Mouse (Mus musculus): ENCODE measurements around the gene Fer1l4. TPM values are rescaled to one million over a fixed set of nuclear protein-coding genes. Genes with fewer than 3 reads are reported as not detected.
A peak's percentile ranks its signal among the peaks of the same experiment; 100 is the strongest.

Gene Fer1l4
- 0.19 TPM in 1 of 2 replicates, not detected in the other for total RNA-seq (2014; rRNA removed)
- polyA plus RNA-seq (2015; fragmentation: Nextera tagmentation; extraction: Ambion mirVana): not detected in 2 replicates

DNA sequence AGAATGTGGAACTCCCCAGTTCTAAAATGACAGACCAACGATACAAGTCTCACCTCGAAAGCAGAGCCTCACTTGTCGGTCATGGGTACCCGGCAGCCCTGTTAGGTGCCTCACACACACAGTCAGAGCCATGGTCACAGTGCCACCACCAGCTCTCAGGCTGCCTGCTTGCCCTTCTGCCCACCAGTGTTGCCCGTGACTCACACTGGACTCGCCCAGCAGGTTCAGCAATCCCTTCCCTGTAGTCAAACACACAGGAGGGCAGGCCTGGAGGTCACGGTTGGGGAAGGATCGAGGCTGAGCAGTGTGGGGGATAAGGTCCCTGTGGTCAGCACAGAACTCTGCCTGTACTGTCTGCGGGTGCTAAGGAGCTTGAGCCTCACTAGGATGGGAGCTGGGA is at the start of gene Fer1l4:
Gene Fer1l4, minus strand, starts transcription at position 132 of the 400 bp plus-strand sequence.
- H3K27me3 ChIP-seq (ENCODE audit: insufficient read depth, low read length): no peaks in the 10 kb centered on the region
- no peak within 1 kb of the TSS for H3K9ac ChIP-seq (replicated peaks; ENCODE audit: low read length, poor library complexity, severe bottlenecking)
- 85% methylated on average over 9 of the region's 9 CpGs for WGBS
- no peak for ATAC-seq (ENCODE audit: low FRiP score)
- H3K27ac ChIP-seq (ENCODE audit: low read depth, low read length): no peak within 1 kb of the TSS
- H3K4me1 ChIP-seq (ENCODE audit: insufficient read depth, low read length): no peaks in the 10 kb centered on the region
- TF ChIP-seq CTCF (IDR thresholded peaks at IDR 0.05): no peak
- no peak within 1 kb of the TSS for H3K4me2 ChIP-seq (ENCODE audit: low read depth, low read length, poor library complexity, severe bottlenecking)
- H3K4me3 ChIP-seq (ENCODE audit: low read depth, low read length): no peak within 1 kb of the TSS
- no peaks in the 10 kb centered on the region for H3K36me3 ChIP-seq (ENCODE audit: insufficient read depth, low read length)
- DNase-seq (ENCODE audit: low spot score): no peak
- H3K9me3 ChIP-seq (ENCODE audit: low read length): no peaks in the 10 kb centered on the region

DNA sequence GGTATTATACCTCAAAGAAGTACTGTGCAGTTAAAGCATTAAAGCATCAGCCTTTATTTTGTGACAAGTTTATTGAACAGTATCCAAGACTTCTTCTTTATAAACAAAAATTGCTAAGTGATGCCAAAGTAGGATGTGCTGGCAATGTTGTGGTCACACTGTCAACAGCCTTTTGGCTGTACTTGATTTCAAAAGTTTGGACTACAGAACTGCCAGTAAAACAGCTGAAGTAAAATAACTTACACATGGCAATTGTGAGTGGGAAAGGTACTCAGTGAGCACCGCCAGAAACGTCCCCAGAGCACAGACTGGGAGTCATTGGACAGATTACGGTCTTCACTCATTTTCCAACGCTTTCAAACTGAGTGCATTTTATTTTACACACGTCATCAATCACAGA is 39.2 kb upstream of the Fer1l4 start:
- Histone ChIP-seq H3K9ac (replicated peaks; ENCODE audit: low read length, poor library complexity, severe bottlenecking) (no peak overlapping the region), H3K4me3 (ENCODE audit: low read depth, low read length) (no peak overlapping the region), H3K36me3 (ENCODE audit: insufficient read depth, low read length) (peaks cover 17% of the 10 kb centered on the region), H3K27me3 (ENCODE audit: insufficient read depth, low read length) (no peaks in the 10 kb centered on the region), H3K4me1 (ENCODE audit: insufficient read depth, low read length) (no peaks in the 10 kb centered on the region), H3K27ac (ENCODE audit: low read depth, low read length) (no peak overlapping the region), H3K4me2 (ENCODE audit: low read depth, low read length, poor library complexity, severe bottlenecking) (no peak overlapping the region), H3K9me3 (ENCODE audit: low read length) (no peaks in the 10 kb centered on the region)
- DNase-seq (ENCODE audit: low spot score) (no peak), ATAC-seq (ENCODE audit: low FRiP score) (no peak)
- no peak for TF ChIP-seq CTCF (IDR thresholded peaks at IDR 0.05)
- WGBS: 78% methylated on average over 5 of the region's 5 CpGs

DNA sequence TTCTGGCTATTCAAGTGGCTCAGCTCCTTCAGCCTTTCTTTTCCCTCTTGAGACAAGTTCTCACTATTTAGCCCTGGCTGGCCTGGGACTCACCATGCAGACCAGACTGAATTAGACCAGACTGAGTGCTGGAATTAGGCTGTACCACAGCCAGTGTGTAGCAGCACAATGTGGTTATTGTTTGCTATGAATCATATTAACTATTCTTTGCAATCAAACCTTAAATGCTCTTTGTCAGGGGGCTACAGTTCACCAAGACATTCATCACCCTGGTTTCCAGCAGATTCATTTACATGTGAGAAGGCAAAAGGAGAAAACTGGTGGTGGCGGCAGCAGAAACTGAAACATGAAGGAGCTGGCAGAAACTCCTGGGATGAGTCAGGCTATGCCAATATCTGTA is 37.1 kb upstream of the Fer1l4 start:
- H3K4me3 ChIP-seq (ENCODE audit: low read depth, low read length): no peak overlapping the region
- WGBS: 33% methylated on average over 1 of the region's 1 CpGs
- H3K27ac ChIP-seq (ENCODE audit: low read depth, low read length): no peak overlapping the region
- no peak overlapping the region for H3K9ac ChIP-seq (replicated peaks; ENCODE audit: low read length, poor library complexity, severe bottlenecking)
- no peaks in the 10 kb centered on the region for H3K9me3 ChIP-seq (ENCODE audit: low read length)
- no peak for TF ChIP-seq CTCF (IDR thresholded peaks at IDR 0.05)
- no peaks in the 10 kb centered on the region for H3K4me1 ChIP-seq (ENCODE audit: insufficient read depth, low read length)
- peaks cover 2% of the 10 kb centered on the region; the same call in 1 of the 2 replicates for H3K36me3 ChIP-seq (ENCODE audit: insufficient read depth, low read length)
- H3K4me2 ChIP-seq (ENCODE audit: low read depth, low read length, poor library complexity, severe bottlenecking): no peak overlapping the region
- no peaks in the 10 kb centered on the region for H3K27me3 ChIP-seq (ENCODE audit: insufficient read depth, low read length)
- ATAC-seq (ENCODE audit: low FRiP score) (no peak), DNase-seq (ENCODE audit: low spot score) (peak; percentile 36)

DNA sequence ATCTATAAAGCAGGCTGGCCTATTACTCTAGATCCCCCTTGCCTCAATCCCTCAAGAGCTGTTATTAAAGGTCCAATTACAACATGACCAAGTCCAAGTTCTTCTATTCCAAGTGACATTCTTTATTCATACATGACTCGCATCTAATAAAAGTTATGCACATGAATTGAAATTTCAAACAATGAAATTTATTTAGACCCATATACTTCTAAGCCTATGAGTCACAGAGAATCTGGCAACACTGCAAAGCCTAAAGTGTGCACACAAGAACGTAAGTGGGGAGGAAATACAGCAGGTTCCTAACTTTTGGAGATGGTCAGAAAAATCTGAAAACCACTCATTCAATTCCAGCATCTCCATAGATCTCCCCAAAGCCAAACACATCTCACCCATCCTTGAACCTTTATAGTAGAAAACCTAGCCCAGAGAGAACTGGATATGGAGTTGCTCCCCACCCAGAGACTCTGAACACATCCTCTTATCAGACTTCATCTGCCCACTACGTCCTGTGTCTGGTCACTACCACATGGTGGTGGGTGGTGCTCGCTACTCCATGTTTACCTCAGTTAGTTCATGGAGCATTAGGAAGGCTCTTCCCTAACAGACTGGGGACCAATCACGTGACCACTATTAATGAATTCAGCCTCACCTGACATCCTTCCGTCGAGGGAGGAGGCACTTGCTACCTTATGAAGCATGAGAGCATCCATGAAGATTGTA is 34.8 kb upstream of the Fer1l4 start:
- Histone ChIP-seq H3K36me3 (ENCODE audit: insufficient read depth, low read length) (0 out of 2 replicates have a peak, but pooled peaks cover 2% of the 10 kb centered on the region), H3K4me1 (ENCODE audit: insufficient read depth, low read length) (no peaks in the 10 kb centered on the region), H3K4me3 (ENCODE audit: low read depth, low read length) (no peak overlapping the region), H3K27me3 (ENCODE audit: insufficient read depth, low read length) (no peaks in the 10 kb centered on the region), H3K27ac (ENCODE audit: low read depth, low read length) (no peak overlapping the region), H3K9me3 (ENCODE audit: low read length) (no peaks in the 10 kb centered on the region), H3K9ac (replicated peaks; ENCODE audit: low read length, poor library complexity, severe bottlenecking) (no peak overlapping the region), H3K4me2 (ENCODE audit: low read depth, low read length, poor library complexity, severe bottlenecking) (no peak overlapping the region)
- WGBS: 93% methylated on average over 7 of the region's 7 CpGs
- ATAC-seq (ENCODE audit: low FRiP score) (no peak), DNase-seq (ENCODE audit: low spot score) (no peak)
- no peak for TF ChIP-seq CTCF (IDR thresholded peaks at IDR 0.05)

DNA sequence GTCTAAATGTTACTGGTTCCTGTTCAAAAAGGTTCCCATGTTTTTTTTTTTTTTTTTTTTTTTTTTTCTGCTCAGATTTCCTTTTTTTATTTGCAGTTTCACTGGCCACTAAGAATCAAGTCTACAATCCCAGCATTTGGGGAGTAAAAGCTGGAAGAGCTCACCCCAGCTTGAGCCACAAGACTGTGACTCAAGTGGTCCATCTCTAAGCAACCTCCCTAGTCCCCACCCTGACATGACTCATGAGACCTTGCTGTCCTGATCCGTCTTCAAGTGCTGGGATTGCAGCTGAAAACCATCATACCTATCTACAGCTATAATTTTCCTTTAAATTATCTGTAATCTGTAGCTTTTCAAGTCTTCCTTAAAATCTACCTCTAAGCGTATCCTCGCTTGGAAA is 31.8 kb upstream of the Fer1l4 start:
- no peaks in the 10 kb centered on the region for H3K27me3 ChIP-seq (ENCODE audit: insufficient read depth, low read length)
- DNase-seq (ENCODE audit: low spot score) (no peak), ATAC-seq (ENCODE audit: low FRiP score) (no peak)
- no peak overlapping the region for H3K9ac ChIP-seq (replicated peaks; ENCODE audit: low read length, poor library complexity, severe bottlenecking)
- H3K27ac ChIP-seq (ENCODE audit: low read depth, low read length): no peak overlapping the region
- no peak overlapping the region for H3K4me2 ChIP-seq (ENCODE audit: low read depth, low read length, poor library complexity, severe bottlenecking)
- H3K4me1 ChIP-seq (ENCODE audit: insufficient read depth, low read length): no peaks in the 10 kb centered on the region
- WGBS: 91% methylated on average over 3 of the region's 3 CpGs
- no peak for TF ChIP-seq CTCF (IDR thresholded peaks at IDR 0.05)
- no peak overlapping the region for H3K4me3 ChIP-seq (ENCODE audit: low read depth, low read length)
- H3K9me3 ChIP-seq (ENCODE audit: low read length): no peaks in the 10 kb centered on the region
- no peaks in the 10 kb centered on the region for H3K36me3 ChIP-seq (ENCODE audit: insufficient read depth, low read length)

DNA sequence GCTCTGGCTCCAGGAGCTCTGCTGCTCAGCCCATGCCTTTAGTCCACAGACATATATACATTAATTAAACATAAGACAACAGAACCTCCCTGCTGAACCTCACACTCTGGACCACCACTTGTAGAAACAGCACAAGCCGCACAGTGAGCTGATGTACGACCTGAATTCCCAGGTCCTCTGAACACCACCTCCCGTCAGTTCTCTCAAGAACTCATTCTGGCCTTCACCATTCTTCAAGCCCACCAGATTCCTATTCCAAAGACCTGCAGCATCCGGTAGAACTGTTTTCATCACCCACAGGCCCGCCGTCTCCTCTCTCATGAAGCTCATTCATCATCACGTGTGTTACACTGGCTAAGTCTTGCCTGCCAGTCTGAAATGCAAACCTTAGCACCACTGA is 27.6 kb upstream of the Fer1l4 start:
- no peak overlapping the region for H3K4me2 ChIP-seq (ENCODE audit: low read depth, low read length, poor library complexity, severe bottlenecking)
- H3K27ac ChIP-seq (ENCODE audit: low read depth, low read length): no peak overlapping the region
- 90% methylated on average over 7 of the region's 7 CpGs for WGBS

More for the DNA sequence above, 27.6 kb upstream of the Fer1l4 start:
- Histone ChIP-seq H3K4me1 (ENCODE audit: insufficient read depth, low read length) (no peaks in the 10 kb centered on the region), H3K27me3 (ENCODE audit: insufficient read depth, low read length) (no peaks in the 10 kb centered on the region), H3K9me3 (ENCODE audit: low read length) (no peaks in the 10 kb centered on the region), H3K9ac (replicated peaks; ENCODE audit: low read length, poor library complexity, severe bottlenecking) (no peak overlapping the region), H3K4me3 (ENCODE audit: low read depth, low read length) (no peak overlapping the region), H3K36me3 (ENCODE audit: insufficient read depth, low read length) (peaks cover 35% of the 10 kb centered on the region)
- TF ChIP-seq CTCF (IDR thresholded peaks at IDR 0.05): no peak
- ATAC-seq (ENCODE audit: low FRiP score): no peak
- no peak for DNase-seq (ENCODE audit: low spot score)

Measured in midbrain, postnatal 0 days (tissue).